Mouse (Mus musculus) lung, postnatal 14 days (tissue): ENCODE measurements around the gene Dcun1d1.

Experiments used
- DNase-seq: peaks from one replicate; pipeline ENCODE4 v3.0.0; 2021

Gene Dcun1d1

DNA sequence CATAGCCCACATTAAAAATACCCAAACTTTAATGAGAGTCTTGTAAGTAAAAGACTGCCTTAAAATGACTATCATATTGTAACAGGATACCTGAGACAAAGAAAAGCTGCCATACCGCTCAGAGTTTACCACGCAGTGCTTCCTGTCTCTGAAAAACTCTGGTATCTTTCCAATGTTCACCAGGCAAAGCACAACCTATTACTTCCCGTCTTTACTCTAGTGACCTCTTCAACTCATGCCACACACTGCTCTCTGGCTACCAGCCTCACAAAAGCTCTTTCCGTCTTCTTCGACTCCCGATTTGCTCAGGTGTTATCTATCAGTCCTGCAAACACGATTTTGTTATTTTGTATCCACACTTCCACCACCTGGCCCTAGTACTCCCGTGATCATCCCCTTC is 7.4 kb downstream of the Dcun1d1 start:
- DNase-seq = no peak

DNA sequence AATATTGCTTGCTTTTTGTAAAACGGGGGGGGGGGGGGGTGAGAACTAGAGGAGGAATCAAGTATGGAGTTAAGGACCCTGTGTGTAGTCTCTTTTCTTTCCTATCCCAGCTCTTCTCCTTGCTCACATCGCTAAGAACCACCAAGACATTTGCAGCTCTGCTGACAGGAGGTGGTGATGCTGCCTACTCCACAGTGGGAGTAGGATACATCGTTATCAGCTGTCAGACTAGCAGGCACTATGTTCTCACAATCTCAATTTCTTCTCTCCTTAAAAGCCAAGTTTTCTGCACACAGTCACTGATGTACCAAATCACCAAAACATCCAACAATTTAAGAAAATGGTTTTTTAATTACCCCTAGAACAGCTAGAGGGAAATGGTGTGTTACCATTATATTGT is 7.8 kb downstream of the Dcun1d1 start:
- no peak for DNase-seq

DNA sequence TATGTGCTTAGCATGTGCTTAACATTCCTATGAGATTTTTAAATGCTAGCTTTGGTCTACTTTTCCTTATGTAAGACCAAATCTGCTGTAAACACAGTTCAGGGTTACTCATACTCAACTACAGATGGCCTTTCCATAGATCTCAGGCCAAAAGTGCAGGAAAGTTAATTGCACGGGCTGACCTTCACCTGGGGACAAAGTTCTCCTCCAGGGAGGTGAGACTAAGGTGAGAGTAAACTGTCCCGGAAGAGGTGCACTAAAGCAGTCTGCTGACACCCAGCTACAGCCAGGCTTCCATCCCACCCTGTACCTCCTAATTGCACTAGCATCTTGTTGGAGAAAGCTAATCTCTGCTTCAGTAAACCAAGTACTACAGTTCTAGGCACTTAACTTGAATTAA is 11.4 kb downstream of the Dcun1d1 start:
- no peak for DNase-seq

DNA sequence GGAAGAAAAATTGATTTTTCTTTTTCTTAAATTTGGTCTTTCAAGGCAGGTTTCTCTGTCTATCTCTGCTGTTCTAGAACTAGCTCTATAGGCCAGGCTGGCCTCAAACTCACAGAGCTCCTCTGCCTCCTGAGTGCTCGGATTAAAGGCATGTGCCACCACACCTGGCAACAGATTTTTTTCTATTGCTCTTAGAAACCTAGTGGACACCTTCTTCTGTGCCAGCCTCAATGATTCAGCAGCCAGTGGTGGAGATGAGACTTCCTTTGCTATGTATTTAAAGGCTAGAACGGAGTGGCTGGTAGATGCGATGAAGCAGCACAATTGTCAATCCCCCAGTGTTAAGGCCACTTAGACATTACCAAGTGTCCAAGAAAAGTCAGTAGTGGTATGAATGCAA is 13.2 kb downstream of the Dcun1d1 start:
- DNase-seq = no peak

DNA sequence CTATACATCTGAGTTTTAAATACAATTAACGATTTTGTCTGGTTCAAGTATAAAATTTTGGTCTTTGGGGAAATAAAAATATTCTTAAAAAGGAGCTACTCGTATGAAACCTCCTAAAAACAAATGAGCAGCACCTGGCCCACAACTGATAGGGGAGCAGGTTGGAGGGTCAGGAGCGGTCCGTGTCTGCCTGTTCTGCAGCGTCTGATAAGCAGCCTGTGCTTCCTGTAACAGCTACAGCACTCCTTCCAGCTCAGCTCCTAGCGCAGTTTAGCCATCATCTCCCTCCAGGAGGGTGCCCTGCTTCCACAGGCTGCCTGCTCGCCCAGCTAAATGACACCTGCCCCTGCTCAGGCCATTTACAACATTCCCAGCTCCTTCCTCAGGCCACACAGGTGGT is 13.8 kb downstream of the Dcun1d1 start:
- DNase-seq = no peak

DNA sequence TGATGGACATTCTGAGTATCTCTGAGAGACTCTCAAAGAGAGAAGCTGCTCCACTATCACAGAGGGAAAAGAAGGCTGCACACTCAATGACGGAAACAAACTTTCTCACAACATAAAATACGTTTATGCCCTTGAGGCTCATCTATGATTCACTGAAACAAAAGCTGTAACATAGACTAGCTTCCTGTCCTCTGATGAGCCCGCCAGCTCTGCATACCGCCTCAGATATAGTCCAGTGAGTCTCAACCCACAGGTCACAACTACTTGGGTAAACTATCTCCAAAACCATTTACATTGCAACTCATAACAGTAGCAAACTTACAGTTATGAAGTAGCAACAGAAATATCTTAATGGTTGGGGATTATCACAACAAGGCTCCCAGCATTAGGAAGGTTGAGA is 14.7 kb downstream of the Dcun1d1 start:
- no peak for DNase-seq

DNA sequence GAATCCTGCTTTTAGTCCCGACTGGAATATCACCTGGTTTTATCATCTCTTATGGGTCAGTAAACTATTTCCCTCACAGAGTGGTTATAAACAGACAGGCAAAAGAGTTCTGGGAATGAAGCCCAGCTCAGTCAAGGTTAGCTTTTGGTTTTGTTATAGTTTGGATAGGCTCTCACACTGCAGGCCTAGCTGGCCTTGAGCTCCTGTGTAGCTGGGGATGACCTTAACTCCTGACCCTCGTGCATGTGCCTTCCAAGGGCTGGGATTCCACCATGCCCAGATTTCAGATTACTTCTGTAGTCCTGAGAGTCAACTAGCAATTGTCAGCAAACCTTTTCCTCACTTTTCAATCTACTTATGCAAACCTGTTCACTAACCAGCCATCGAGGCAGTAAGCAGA is 19.0 kb downstream of the Dcun1d1 start:
- DNase-seq = no peak

DNA sequence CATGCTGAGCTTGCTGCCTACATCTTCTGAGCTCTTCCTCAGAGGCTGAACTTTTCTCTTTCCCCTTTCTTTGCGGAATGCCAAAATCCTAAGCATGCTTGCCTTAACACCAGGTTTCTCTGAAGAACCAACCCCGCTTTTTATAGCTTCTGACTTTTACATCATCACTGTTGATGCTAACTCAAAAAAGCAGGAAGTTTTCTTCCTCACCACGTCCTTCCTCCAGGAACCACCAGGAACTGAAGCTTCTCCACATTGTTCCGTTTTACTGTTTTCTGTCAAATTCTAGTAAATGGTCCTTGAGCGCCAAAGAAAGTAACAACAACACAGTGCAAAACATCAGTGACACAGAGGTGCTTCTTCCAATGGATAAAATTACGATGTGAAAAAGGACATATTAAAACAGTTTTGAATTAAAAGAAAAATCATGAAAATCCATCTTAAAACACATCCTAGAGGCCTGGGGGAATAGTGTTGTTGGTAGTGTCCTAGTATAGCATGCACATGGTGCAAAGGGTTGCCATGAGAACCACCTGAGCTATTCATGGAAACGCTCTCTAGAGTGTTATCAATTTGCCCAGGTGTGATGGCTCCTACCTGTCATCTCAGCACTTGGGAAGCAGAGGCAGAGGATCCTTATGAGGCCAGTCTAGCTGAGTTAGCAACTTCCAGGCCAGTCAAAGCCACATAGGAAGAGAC is 28.1 kb downstream of the Dcun1d1 start:
- DNase-seq = no peak

DNA sequence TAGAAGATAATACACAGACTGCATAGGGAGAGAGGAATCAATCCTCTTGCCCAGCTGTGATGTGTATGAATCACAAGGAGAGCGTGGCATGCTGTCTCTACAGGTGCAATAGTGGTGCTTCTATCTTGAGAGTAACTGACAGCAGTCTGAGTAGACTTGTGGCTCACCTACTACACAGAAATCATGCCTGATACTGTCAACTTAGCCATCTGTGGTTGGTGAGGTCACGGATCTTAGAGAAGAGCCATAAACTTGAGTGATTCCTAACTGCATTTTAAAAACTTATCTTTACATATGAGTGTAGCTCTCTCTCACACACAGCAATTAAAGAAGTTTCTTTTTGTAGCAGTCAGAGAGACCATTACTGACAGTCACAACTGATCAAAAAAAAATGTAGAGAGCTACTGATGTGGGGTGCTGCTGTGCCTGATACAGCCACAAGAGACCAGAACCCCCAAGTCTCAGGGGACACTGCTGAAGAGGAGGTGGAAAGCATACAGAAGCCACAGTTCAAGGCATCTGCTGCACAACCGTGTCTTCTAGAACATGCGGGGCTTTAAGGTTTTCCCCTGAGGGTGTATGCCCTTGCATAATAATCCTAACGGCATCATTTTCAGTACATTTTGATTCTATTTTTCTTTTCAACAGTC is 36.6 kb downstream of the Dcun1d1 start:
- DNase-seq = no peak

DNA sequence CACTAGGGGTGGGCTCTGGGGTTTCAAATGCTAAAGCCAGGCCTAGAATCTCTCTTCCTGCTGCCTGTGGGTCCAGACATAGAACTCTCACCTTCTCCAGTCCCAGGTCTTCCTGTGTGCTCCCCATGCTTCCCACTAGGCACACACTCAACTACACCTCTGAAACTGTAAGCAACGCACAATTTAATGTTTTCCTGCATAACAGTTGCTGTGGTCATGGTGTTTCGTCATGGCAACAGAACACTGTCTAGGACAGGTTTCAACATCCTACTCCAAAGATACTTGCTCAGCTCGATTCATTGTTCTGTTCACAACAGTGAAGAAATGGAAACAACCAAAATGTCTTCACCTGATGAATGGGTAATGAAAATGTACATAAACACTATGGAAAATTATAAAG is 38.1 kb downstream of the Dcun1d1 start:
- no peak for DNase-seq

DNA sequence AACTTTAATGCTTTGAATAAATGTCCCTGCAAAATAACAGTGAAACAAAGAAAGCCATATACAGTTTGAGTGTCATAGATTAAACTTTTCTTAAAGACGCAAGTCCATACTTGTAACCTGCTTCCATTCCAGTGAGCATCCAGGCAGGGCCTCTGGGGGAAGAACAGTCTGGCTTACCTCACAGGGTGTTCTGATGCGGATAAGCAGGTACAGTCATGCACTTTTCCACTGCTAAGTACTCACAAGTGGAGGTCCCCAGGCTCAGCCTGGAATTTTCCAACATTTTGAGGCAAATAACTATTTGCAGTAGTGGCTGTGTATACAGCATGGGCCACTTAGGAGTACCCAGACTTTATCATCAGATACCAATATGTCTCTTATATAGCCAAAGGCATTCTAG is 39.3 kb downstream of the Dcun1d1 start:
- DNase-seq = no peak

DNA sequence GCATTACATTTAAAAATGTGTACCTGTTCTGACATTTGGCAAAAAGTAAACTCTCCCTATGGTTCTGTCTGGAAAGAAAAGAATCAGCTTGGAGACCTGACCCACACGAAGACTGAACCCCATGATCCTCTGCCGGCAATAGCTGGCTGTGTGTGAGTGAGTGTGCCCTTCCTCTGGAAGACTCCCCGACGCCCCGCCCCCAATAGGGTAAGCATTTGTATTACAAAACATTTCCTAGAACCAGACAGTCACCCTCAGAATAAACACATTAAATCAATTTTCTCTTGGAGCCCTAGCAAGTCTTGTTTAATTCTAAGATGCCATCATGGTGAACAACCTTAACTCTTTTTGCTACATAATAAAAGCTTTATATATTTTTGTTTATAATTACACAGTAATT is 44.1 kb downstream of the Dcun1d1 start:
- no peak for DNase-seq

DNA sequence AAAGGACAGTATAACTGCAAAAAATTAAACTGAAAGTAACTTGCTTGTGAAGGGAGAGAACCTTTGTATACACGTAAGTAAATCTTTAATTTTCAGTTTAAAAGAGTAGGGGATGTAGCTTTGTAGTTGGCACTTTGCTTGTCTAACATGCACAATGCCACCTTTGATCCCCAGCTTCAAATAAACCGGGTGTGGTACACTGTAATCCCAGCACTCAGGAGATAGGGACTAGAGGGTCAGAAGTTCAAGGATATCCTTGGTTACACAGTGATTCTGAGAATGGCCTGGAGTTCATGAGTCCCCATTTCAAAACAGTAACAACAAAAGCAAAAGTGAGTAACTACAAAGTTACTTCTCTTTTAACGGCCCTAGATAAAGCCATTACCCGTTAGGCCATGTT is 46.1 kb downstream of the Dcun1d1 start:
- no peak for DNase-seq

DNA sequence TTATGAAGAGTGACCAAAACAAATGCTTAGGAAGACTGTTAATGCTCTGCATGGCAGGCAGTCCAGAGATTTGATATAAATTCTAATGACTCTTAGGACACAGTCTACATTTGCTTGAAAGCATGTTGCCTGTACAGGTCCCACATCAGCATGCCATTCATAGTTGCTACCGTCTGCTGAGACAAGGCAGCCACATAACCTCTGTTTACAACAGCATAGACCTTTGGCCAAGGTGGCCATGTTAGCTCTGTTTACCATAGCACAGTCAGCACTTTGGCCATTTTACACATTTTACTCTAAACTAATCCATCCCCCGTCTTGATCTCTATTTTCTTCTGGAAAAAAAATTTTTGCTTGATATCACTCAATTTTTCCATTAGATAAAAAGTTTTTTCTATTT is 47.7 kb downstream of the Dcun1d1 start:
- DNase-seq = no peak

DNA sequence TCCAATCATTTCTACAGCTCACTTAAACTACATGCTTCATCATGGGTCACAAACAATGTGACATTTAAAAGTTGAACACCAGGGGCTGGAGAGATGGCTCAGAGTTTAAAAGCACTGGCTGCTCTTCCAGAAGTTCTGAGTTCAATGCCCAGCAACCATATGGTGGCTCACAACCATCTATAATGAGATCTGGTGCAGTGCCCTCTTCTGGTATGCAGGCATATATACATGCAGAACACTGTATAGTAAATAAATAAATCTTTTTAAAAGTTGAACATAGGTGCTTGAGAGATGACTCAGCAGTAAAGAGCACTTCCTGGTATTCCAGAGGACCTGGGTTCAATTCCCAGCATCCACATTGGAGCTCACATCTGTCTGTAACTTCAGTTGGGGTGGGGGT is 54.0 kb downstream of the Dcun1d1 start:
- no peak for DNase-seq

DNA sequence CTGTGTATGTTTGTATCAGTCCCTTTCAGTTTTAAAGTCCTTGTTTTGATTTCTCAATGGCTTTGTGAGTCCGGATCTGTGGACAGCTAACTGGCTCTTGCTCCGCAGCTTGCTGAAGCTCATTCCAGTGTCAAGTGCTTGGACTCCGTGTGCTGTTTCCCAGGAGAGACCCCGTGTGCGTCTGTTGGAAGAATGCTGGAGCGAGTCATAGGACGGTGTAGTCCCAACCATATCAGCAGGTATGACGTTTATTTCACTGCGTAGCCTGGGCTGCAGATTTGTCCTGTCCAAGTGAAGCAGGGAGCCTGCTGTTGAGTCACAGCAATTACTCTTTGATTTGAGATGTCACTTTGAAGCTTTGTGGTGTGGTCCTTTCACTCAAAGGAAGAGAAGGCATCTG is 87.9 kb downstream of the Dcun1d1 start:
- DNase-seq = no peak
